Mouse (Mus musculus): ENCODE measurements around the gene Pilra. TPM values are rescaled to one million over a fixed set of nuclear protein-coding genes. Genes with fewer than 3 reads are reported as not detected.

Pilra gene
- total and polyA plus RNA-seq, 3 experiments, result 0.89 to 1.5 TPM; not detected in 1

GRCm38 (mm10) chr5:137826421-137826820 lies 9.7 kb downstream of the Pilra start:
- Histone ChIP-seq H3K4me3 (ENCODE audit: control insufficient read depth in 1 of 2, insufficient read depth in 1 of 2, low read depth in 2 of 2, low read length in 2 of 2) (no peak overlapping the region), H3K9ac (ENCODE audit: control insufficient read depth, low read depth, low read length, poor library complexity, severe bottlenecking) (no peak overlapping the region), H3K27me3 (ENCODE audit: control insufficient read depth in 1 of 2, insufficient read depth in 2 of 2, low read length in 2 of 2) (no peaks in the 10 kb centered on the region), H3K36me3 (ENCODE audit: control insufficient read depth in 1 of 2, insufficient read depth in 2 of 2, low read length in 2 of 2) (no peaks in the 10 kb centered on the region; a peak in 2 of 4 replicates), H3K9me3 (replicated peaks; ENCODE audit: insufficient read depth, low read length) (no peaks in the 10 kb centered on the region), H3K4me1 (ENCODE audit: control insufficient read depth in 1 of 2, insufficient read depth in 2 of 2, low read length in 2 of 2) (no peaks in the 10 kb centered on the region), H3K27ac (ENCODE audit: control insufficient read depth, low read depth, low read length) (no peak overlapping the region), H3K79me2 (ENCODE audit: control insufficient read depth, insufficient read depth, low read length, poor library complexity) (no peaks in the 10 kb centered on the region)
- no peak for TF ChIP-seq ZC3H11A (IDR thresholded peaks at IDR 0.05; ENCODE audit: low read depth, low read length)
- no peak for TF ChIP-seq E2F4 (IDR thresholded peaks at IDR 0.05; ENCODE audit: borderline replicate concordance, low read depth, low read length)
- TF ChIP-seq POLR2AphosphoS5 (IDR thresholded peaks at IDR 0.05; ENCODE audit: borderline replicate concordance, low read depth, low read length), result no peak
- no peak for TF ChIP-seq NRF1 (IDR thresholded peaks at IDR 0.05; ENCODE audit: insufficient read depth, low read depth, low read length, poor library complexity, severe bottlenecking)
- no peak for TF ChIP-seq ELF1 (IDR thresholded peaks at IDR 0.05; ENCODE audit: low read depth, low read length)
- no peak for TF ChIP-seq GATA1 (IDR thresholded peaks at IDR 0.05; ENCODE audit: low read depth, low read length)
- TF ChIP-seq CHD1 (IDR thresholded peaks at IDR 0.05; ENCODE audit: low read depth, low read length), result no peak
- TF ChIP-seq USF1 (IDR thresholded peaks at IDR 0.05; ENCODE audit: low read depth, low read length), result no peak
- TF ChIP-seq RAD21 (IDR thresholded peaks at IDR 0.05; ENCODE audit: low read depth, low read length), result no peak
- TF ChIP-seq SIN3A (IDR thresholded peaks at IDR 0.05; ENCODE audit: low read length), result no peak
- no peak for TF ChIP-seq CHD2 (IDR thresholded peaks at IDR 0.05; ENCODE audit: low read length)
- no peak for TF ChIP-seq KAT2A (conservative IDR thresholded peaks at IDR 0.05; ENCODE audit: low read depth, low read length)
- no peak for TF ChIP-seq HCFC1 (IDR thresholded peaks at IDR 0.05; ENCODE audit: low read depth, low read length)
- TF ChIP-seq POLR2AphosphoS2 (IDR thresholded peaks at IDR 0.05; ENCODE audit: low read length), result no peak
- DNase-seq (ENCODE audit: low read depth, low spot score), result no peak

DNA sequence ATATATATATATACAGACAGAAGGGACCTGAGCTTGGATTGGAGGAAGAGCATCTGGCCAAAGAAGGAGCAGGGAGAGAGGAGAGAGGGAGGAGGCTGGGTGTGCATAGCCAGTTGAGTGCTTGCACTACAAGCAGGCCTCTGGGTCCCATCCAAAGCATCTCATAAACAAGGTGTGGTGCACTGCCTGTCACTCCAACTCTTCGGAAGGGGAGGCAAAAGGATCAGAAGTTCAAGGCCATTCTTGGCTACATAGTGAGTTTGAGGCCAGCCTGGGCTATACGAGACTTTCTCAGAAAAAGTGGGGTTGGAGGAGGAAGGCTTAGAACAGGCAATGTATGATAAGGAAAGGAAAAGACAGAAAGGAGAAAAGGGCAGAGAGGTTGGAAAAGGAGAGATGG lies 10.1 kb downstream of the Pilra start:
- DNase-seq (ENCODE audit: low read depth, low spot score), result no peak
- H3K27ac ChIP-seq (ENCODE audit: control insufficient read depth, low read depth, low read length), result no peak overlapping the region
- no peaks in the 10 kb centered on the region for H3K79me2 ChIP-seq (ENCODE audit: control insufficient read depth, insufficient read depth, low read length, poor library complexity)
- H3K9ac ChIP-seq (ENCODE audit: control insufficient read depth, low read depth, low read length, poor library complexity, severe bottlenecking), result no peak overlapping the region
- no peaks in the 10 kb centered on the region for H3K27me3 ChIP-seq (ENCODE audit: control insufficient read depth in 1 of 2, insufficient read depth in 2 of 2, low read length in 2 of 2)
- TF ChIP-seq TBP (IDR thresholded peaks at IDR 0.05; ENCODE audit: low read depth, low read length) (no peak), GABPA (IDR thresholded peaks at IDR 0.05; ENCODE audit: low read depth, low read length) (no peak), MAFK (IDR thresholded peaks at IDR 0.05; ENCODE audit: borderline replicate concordance, low read depth, low read length) (no peak), NRF1 (IDR thresholded peaks at IDR 0.05; ENCODE audit: insufficient read depth, low read depth, low read length, poor library complexity, severe bottlenecking) (no peak), JUND (IDR thresholded peaks at IDR 0.05; ENCODE audit: low read depth, low read length) (no peak), MEF2A (IDR thresholded peaks at IDR 0.05; ENCODE audit: extremely low read depth, insufficient replicate concordance, low read depth, low read length, poor library complexity, severe bottlenecking) (no peak), SMC3 (IDR thresholded peaks at IDR 0.05; ENCODE audit: low read depth, low read length) (no peak), MYC (IDR thresholded peaks at IDR 0.05; ENCODE audit: low read depth, low read length) (no peak), CHD1 (IDR thresholded peaks at IDR 0.05; ENCODE audit: low read depth, low read length) (no peak), ZMIZ1 (IDR thresholded peaks at IDR 0.05; ENCODE audit: low read depth, low read length) (no peak), USF1 (IDR thresholded peaks at IDR 0.05; ENCODE audit: low read depth, low read length) (no peak), SIN3A (IDR thresholded peaks at IDR 0.05; ENCODE audit: low read length) (no peak), ZNF384 (IDR thresholded peaks at IDR 0.05; ENCODE audit: low read depth, low read length) (no peak), POLR2AphosphoS2 (IDR thresholded peaks at IDR 0.05; ENCODE audit: low read length) (no peak), BHLHE40 (IDR thresholded peaks at IDR 0.05; ENCODE audit: borderline replicate concordance, low read depth, low read length) (no peak), EP300 (IDR thresholded peaks at IDR 0.05; ENCODE audit: low read depth in 1 of 2, low read length in 2 of 2) (no peak), POLR2AphosphoS5 (IDR thresholded peaks at IDR 0.05; ENCODE audit: borderline replicate concordance, low read depth, low read length) (no peak), UBTF (IDR thresholded peaks at IDR 0.05; ENCODE audit: borderline replicate concordance, insufficient read depth, low read depth, low read length) (no peak)
- no peaks in the 10 kb centered on the region for H3K9me3 ChIP-seq (replicated peaks; ENCODE audit: insufficient read depth, low read length)
- no peaks in the 10 kb centered on the region; a peak in 2 of 4 replicates for H3K36me3 ChIP-seq (ENCODE audit: control insufficient read depth in 1 of 2, insufficient read depth in 2 of 2, low read length in 2 of 2)
- H3K4me3 ChIP-seq (ENCODE audit: control insufficient read depth in 1 of 2, insufficient read depth in 1 of 2, low read depth in 2 of 2, low read length in 2 of 2), result no peak overlapping the region
- no peaks in the 10 kb centered on the region for H3K4me1 ChIP-seq (ENCODE audit: control insufficient read depth in 1 of 2, insufficient read depth in 2 of 2, low read length in 2 of 2)

All from MEL (cell line).